Mouse (Mus musculus): ENCODE results near the gene Htra1.

Gene Htra1

GRCm38 (mm10) chr7:130935793-130936471 lies at the start of gene Htra1:
TSS of gene Htra1 (plus strand) at chr7:130936111.
- peak; percentile 48 for DNase-seq (ENCODE audit: low spot score)

DNA sequence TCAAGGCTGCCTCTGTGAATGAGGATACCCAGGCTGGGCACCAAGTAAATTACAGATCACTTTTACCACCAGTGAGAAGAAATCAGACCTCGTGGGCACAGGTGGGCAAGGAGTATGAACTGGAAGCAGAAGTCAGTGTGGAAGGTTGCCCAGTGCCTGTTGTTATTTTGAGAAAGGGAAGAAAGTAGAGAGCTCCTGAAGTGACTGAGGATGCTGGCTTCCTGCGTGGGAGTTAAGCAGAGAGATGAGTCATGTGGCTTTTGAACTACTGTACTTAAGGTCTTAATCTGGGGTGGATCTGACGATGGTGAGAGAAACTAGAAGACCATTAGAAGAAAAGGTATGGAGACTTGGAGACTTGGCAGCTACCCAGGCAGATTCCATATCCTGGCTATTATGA lies 49.7 kb upstream of the Htra1 start:
- DNase-seq (ENCODE audit: low spot score): no peak

DNA sequence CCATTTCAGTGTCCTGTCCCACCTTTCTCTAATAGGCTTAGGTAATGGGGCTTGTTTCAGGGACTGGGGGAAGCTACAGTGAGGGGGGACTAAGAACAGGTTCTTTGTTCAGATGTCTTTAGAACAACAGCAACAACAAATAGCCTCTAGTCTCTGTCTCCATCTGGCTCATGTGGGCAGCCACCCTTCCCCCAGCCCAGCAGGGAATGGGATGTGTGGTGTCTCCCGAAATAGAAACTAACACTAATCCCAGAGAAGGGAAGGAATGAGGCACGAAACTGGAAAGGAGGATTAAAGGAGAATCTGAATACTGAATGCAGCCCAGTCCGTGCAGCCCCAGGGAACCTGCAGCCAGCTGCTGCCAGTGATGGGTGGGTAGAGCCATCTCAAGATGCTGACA lies 48.0 kb upstream of the Htra1 start:
- DNase-seq (ENCODE audit: low spot score): no peak

GRCm38 (mm10) chr7:130890871-130891270 lies 45.0 kb upstream of the Htra1 start:
- DNase-seq (ENCODE audit: low spot score): no peak

DNA sequence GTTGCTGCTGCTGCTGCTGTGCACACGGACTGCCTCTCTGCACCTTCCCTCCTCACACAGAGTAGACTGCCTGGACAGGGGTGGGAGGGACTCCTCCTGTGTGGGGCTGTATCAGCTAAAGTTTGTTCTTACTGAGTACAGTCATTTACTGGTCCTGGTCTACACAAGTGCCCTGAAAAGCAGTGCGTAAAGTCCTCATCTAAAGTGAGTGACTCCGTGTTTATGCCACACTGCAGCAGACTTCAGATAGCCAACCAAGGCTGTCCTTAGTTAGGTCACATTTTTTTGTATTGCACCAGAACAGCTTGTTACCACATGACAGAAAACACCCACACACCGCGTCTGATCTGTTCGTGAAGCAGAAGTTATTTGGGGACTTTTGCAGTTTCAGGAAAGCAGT lies 42.9 kb upstream of the Htra1 start:
- peak; percentile 40 for DNase-seq (ENCODE audit: low spot score)

- DNase-seq (ENCODE audit: low spot score): no peak
Observed at GRCm38 (mm10) chr7:130894931-130895617, 40.8 kb upstream of the Htra1 start.

GRCm38 (mm10) chr7:130895618-130895945 lies 40.3 kb upstream of the Htra1 start:
- DNase-seq (ENCODE audit: low spot score): no peak

DNA sequence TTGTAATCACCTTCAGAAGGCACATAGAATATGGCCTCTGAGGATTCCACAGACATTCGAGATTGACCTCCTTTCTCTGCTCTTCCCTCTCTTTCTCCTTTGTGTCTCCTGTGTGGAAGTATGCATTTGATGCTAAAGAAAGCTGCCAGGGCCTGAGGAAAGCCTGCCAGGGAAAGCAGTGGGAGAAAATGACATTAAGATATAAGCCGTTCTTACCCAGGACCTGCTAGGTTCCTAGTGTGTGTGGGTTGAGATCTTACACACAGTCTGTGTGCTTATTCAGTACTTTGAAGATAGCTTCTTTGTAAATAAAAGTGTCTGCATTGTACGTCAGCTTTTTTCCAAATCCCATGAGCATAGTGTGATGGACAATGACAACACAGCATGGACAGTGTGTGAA lies 39.8 kb upstream of the Htra1 start:
- no peak for DNase-seq (ENCODE audit: low spot score)

- DNase-seq (ENCODE audit: low spot score): no peak
Observed at GRCm38 (mm10) chr7:130897201-130897600, 38.7 kb upstream of the Htra1 start.

DNA sequence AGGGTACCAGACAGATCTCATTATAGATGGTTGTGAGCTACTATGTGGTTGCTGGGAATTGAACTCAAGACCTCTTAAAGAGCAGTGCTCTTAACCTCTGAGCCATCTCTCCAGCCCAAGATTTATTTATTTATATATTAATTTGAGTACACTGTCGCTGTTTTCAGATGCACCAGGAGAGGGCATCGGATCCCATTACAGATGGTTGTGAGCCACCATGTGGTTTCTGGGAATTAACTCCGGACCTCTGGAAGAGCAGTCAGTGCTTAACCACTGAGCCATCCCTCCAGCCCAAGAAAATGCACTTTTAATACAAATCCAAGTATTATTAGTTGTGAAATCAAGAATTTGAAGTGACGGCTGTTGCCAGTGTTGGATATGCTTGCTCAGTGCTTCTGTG lies 37.5 kb upstream of the Htra1 start:
- DNase-seq (ENCODE audit: low spot score): no peak

DNA sequence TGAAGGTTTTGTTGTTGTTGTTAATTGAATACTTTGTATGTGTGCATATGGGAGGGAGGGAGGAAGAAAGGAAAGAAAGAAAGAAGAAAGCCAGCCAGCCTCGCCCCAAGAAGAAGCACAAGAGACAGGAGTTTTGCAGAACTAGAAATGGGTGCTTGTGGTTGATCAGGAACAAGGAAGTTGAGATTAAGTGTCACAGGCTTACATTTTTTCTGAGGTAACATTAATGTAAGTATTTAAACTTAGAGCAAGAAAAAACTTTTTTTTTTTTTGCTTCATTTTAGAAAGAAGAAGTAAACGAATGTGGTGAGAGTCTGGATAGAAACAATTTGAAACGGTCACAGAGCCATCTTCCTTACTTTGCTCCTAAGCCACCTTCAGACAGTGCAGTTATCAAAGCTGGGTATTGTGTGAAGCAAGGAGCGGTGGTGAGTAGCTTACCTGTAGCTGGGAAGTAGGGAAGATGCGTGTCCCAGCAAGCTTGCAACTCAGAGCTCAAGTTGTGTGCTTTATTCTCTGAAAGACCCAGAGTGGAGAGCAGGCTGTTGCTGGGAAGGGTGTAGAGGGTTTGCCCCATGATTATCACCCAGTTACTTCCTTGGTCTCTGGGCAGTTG lies 35.6 kb upstream of the Htra1 start:
- no peak for DNase-seq (ENCODE audit: low spot score)

DNA sequence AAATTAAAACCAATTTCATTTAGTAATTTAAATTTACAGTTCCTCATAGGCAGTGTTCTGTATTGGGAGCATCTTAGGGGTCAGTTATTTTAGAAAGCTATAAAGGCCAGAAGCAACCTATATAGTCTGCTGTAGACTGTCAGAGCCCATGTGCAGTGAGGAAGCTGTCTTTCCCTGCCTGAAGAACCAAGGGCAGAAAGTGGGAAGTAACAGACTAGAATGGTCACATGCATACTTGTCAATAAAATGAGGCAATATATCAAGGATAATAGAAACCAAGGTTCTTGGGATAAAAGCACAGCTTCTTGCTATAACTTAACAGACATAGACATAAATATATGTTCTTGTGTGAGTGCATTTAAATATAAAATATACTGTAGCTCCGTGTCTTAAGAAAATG lies 33.0 kb upstream of the Htra1 start:
- DNase-seq (ENCODE audit: low spot score): no peak

DNA sequence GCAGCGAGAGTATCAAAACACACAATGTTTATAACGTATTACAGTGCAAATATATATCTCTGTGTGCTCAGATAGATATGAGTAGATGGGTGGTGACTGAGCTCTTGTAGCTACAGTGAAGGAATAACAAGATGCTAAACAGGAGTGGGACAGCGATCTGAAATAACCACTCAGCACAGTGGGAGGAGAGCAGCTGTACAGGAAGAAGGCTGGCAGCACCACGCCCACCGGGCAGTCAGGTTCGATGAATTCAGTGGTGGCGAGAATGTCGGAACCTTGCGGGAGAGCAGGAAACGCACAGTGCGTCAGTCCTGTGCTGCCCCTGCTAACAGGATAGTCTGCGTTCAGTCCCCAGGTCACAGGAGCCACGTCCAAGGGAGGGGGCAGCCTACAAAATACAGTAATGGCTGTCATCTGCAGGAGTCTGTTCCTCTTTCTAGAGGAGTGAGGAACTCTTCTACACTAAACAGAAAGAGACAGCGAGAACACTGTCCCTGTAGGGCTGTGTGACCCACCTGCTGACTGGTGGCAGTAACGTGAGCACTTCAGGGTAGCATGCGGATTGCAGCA lies 32.3 kb upstream of the Htra1 start:
- no peak for DNase-seq (ENCODE audit: low spot score)

- DNase-seq (ENCODE audit: low spot score): no peak
Observed at GRCm38 (mm10) chr7:130904571-130905365, 31.1 kb upstream of the Htra1 start.

DNA sequence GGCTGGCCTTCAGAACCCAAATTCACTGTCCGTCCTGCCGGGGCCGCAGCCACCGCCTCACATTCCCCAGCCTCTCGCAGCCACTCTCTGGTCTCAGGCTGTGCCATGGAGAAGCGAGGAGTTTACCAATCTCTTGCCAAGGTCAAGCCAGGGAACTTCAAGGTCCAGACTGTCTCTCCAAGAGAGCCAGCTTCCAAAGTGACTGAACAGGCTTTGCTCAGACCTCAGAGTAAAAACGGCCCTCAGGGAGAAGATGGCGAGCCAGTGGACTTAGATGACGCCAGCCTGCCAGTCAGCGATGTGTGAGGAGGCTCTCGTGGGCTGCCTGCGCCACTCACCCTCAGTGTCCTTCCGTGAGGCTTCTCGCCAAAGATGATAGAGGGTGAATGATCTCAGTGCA lies 25.1 kb upstream of the Htra1 start:
- DNase-seq (ENCODE audit: low spot score): peak; percentile 17

DNA sequence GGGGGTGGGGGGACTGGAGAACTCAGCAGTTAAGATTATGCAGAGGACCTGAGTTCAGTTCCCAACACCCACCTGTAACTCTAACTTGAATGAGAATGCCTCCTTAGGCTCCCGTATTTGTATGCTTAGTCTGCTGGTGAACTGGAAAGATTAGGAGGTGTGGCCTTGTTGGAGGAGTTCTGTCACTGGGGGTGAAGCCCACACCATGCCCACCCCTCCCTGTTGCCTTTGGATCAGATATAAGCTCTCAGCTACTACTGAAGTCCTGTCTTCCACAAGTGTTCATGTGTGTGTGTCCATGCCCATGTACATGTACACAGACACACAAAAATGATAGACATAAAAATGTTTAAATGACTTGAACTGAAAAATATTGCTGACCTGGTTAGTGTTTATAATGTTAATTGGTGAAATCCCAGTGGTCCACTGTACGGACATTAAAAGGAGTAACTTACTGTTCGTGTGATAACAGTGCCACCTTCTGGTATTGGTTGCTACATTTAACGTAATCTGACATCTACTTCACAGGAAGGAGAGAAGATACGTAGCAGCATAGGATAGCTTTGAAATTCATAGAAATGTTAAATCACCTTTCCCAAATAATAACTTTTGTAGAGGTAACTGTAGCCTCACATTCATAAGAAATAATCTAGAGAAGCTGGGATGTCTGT lies 21.1 kb upstream of the Htra1 start:
- no peak for DNase-seq (ENCODE audit: low spot score)

GRCm38 (mm10) chr7:130918260-130918659 lies 17.7 kb upstream of the Htra1 start:
- DNase-seq (ENCODE audit: low spot score): no peak

- no peak for DNase-seq (ENCODE audit: low spot score)
Observed at GRCm38 (mm10) chr7:130922981-130923731, 12.8 kb upstream of the Htra1 start.

- DNase-seq (ENCODE audit: low spot score): no peak
Observed at GRCm38 (mm10) chr7:130930401-130930800, 5.5 kb upstream of the Htra1 start.

DNA sequence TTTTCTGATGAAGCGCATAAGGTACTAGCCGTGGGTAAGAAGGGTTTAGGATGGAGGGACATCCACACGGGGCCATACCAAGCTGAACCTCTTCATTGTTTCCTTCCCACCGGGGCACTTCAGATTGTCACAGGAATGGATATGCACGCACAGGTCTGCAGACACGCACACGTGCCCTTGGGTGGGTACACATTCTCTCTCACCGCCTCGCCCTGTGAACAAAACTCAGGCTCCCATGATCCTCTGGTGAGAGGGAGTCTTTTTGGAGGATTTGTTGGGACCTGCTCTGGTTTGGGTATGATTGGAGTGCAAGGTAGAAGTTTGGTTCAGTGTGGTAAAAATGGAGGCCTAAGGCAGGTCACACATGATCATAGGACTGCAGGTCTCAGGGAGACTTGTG lies 3.0 kb upstream of the Htra1 start:
- no peak for DNase-seq (ENCODE audit: low spot score)

DNA sequence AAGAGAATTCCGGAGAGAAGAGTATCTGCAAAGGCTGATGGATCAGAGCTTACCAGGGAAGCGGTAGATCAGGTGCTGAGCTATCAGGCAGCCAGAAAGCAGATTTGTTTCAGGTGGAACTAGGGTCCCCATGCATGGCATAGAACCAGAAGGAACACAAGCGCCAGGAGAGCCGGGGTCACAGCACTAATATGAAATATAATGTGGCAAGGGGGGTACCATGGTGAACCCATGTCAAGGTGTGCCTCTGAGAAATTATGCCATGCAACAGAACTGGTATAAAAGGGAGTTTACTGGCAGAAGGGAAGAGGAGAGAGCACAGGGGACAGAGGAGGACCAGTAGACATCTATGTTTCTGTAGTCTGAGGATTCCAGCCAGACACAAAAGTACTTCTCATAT lies 1.3 kb upstream of the Htra1 start:
- DNase-seq (ENCODE audit: low spot score): no peak
